Mouse (Mus musculus): ENCODE results near the gene Anapc13. TPM values are rescaled to one million over a fixed set of nuclear protein-coding genes. Genes with fewer than 3 reads are reported as not detected.
A peak's percentile ranks its signal among the peaks of the same experiment; 100 is the strongest.

The Anapc13 gene
- polyA plus RNA-seq, 2 experiments = 177 to 191 TPM

- H3K4me3 ChIP-seq (replicated peaks; ENCODE audit: low read length) = no peak overlapping the region
- no peaks in the 10 kb centered on the region for H3K36me3 ChIP-seq (ENCODE audit: control insufficient read depth, insufficient read depth, low read length)
- peak overlapping the region; percentile 99 for H3K27ac ChIP-seq (replicated peaks; ENCODE audit: low read depth, low read length)
- 5% methylated on average over 8 of the region's 8 CpGs for WGBS
- peaks cover 55% of the 10 kb centered on the region for H3K4me1 ChIP-seq (ENCODE audit: control insufficient read depth, insufficient read depth, low read length)
- H3K9ac ChIP-seq (ENCODE audit: low read depth, low read length, severe bottlenecking) = peak overlapping the region; percentile 25
- no peak for TF ChIP-seq POLR2A (IDR thresholded peaks at IDR 0.05; ENCODE audit: borderline replicate concordance, extremely low read depth, insufficient read depth, insufficient read length)
- no peaks in the 10 kb centered on the region for H3K27me3 ChIP-seq (ENCODE audit: control insufficient read depth, insufficient read depth, low read length)
- peak overlapping the region; percentile 55 for H3K4me2 ChIP-seq (replicated peaks; ENCODE audit: low read depth, low read length, severe bottlenecking)
- H3K9me3 ChIP-seq (ENCODE audit: control insufficient read depth, low read length) = no peaks in the 10 kb centered on the region
- DNase-seq (ENCODE audit: low spot score) (peak; percentile 76), ATAC-seq (ENCODE audit: low FRiP score, low read depth) (peak; percentile 35; the same call in 1 of the 2 replicates)
Observed at GRCm38 (mm10) chr9:102643071-102643485, 17.0 kb downstream of the Anapc13 start.

- Histone ChIP-seq H3K36me3 (ENCODE audit: control insufficient read depth, insufficient read depth, low read length) (no peaks in the 10 kb centered on the region), H3K4me1 (ENCODE audit: control insufficient read depth, insufficient read depth, low read length) (peaks cover 54% of the 10 kb centered on the region), H3K4me2 (replicated peaks; ENCODE audit: low read depth, low read length, severe bottlenecking) (peak overlapping the region; percentile 55), H3K4me3 (replicated peaks; ENCODE audit: low read length) (peak overlapping the region; percentile 9; the same call in 1 of the 2 replicates), H3K27me3 (ENCODE audit: control insufficient read depth, insufficient read depth, low read length) (no peaks in the 10 kb centered on the region), H3K9me3 (ENCODE audit: control insufficient read depth, low read length) (no peaks in the 10 kb centered on the region), H3K9ac (ENCODE audit: low read depth, low read length, severe bottlenecking) (peak overlapping the region; percentile 41; the same call in 1 of the 2 replicates), H3K27ac (replicated peaks; ENCODE audit: low read depth, low read length) (peak overlapping the region; percentile 99)
- TF ChIP-seq POLR2A (IDR thresholded peaks at IDR 0.05; ENCODE audit: borderline replicate concordance, extremely low read depth, insufficient read depth, insufficient read length) = no peak
- peak; percentile 91 for ATAC-seq (ENCODE audit: low FRiP score, low read depth)
- 0% methylated on average over 10 of the region's 10 CpGs for WGBS
- DNase-seq (ENCODE audit: low spot score) = peak; percentile 96
Observed at GRCm38 (mm10) chr9:102643486-102644101, 17.5 kb downstream of the Anapc13 start.

GRCm38 (mm10) chr9:102645119-102645695 is 19.1 kb downstream of the Anapc13 start:
- no peak overlapping the region for H3K4me2 ChIP-seq (replicated peaks; ENCODE audit: low read depth, low read length, severe bottlenecking)
- H3K9me3 ChIP-seq (ENCODE audit: control insufficient read depth, low read length) = no peaks in the 10 kb centered on the region
- H3K4me1 ChIP-seq (ENCODE audit: control insufficient read depth, insufficient read depth, low read length) = peaks cover 55% of the 10 kb centered on the region
- H3K27ac ChIP-seq (replicated peaks; ENCODE audit: low read depth, low read length) = peak overlapping the region; percentile 99
- H3K9ac ChIP-seq (ENCODE audit: low read depth, low read length, severe bottlenecking) = no peak overlapping the region
- no peaks in the 10 kb centered on the region for H3K36me3 ChIP-seq (ENCODE audit: control insufficient read depth, insufficient read depth, low read length)
- 9% methylated on average over 3 of the region's 3 CpGs for WGBS
- H3K27me3 ChIP-seq (ENCODE audit: control insufficient read depth, insufficient read depth, low read length) = no peaks in the 10 kb centered on the region
- no peak overlapping the region for H3K4me3 ChIP-seq (replicated peaks; ENCODE audit: low read length)
- TF ChIP-seq POLR2A (IDR thresholded peaks at IDR 0.05; ENCODE audit: borderline replicate concordance, extremely low read depth, insufficient read depth, insufficient read length) = no peak
- DNase-seq (ENCODE audit: low spot score) = peak; percentile 55
- no peak for ATAC-seq (ENCODE audit: low FRiP score, low read depth)

GRCm38 (mm10) chr9:102647010-102647409 is 20.9 kb downstream of the Anapc13 start:
- ATAC-seq (ENCODE audit: low FRiP score, low read depth) (no peak), DNase-seq (ENCODE audit: low spot score) (no peak)
- peaks cover 62% of the 10 kb centered on the region for H3K4me1 ChIP-seq (ENCODE audit: control insufficient read depth, insufficient read depth, low read length)
- no peak overlapping the region for H3K4me3 ChIP-seq (replicated peaks; ENCODE audit: low read length)
- no peak overlapping the region for H3K4me2 ChIP-seq (replicated peaks; ENCODE audit: low read depth, low read length, severe bottlenecking)
- no peaks in the 10 kb centered on the region for H3K27me3 ChIP-seq (ENCODE audit: control insufficient read depth, insufficient read depth, low read length)
- TF ChIP-seq POLR2A (IDR thresholded peaks at IDR 0.05; ENCODE audit: borderline replicate concordance, extremely low read depth, insufficient read depth, insufficient read length) = no peak
- H3K9me3 ChIP-seq (ENCODE audit: control insufficient read depth, low read length) = no peaks in the 10 kb centered on the region
- H3K36me3 ChIP-seq (ENCODE audit: control insufficient read depth, insufficient read depth, low read length) = no peaks in the 10 kb centered on the region
- no peak overlapping the region for H3K9ac ChIP-seq (ENCODE audit: low read depth, low read length, severe bottlenecking)
- no peak overlapping the region for H3K27ac ChIP-seq (replicated peaks; ENCODE audit: low read depth, low read length)
- WGBS = 77% methylated on average over 6 of the region's 6 CpGs

GRCm38 (mm10) chr9:102649917-102650527 is 23.9 kb downstream of the Anapc13 start:
- H3K27me3 ChIP-seq (ENCODE audit: control insufficient read depth, insufficient read depth, low read length) = no peaks in the 10 kb centered on the region
- H3K4me3 ChIP-seq (replicated peaks; ENCODE audit: low read length) = no peak overlapping the region
- peaks cover 42% of the 10 kb centered on the region for H3K4me1 ChIP-seq (ENCODE audit: control insufficient read depth, insufficient read depth, low read length)
- H3K36me3 ChIP-seq (ENCODE audit: control insufficient read depth, insufficient read depth, low read length) = no peaks in the 10 kb centered on the region
- DNase-seq (ENCODE audit: low spot score) (peak; percentile 90), ATAC-seq (ENCODE audit: low FRiP score, low read depth) (peak; percentile 60)
- H3K4me2 ChIP-seq (replicated peaks; ENCODE audit: low read depth, low read length, severe bottlenecking) = no peak overlapping the region
- no peak for TF ChIP-seq POLR2A (IDR thresholded peaks at IDR 0.05; ENCODE audit: borderline replicate concordance, extremely low read depth, insufficient read depth, insufficient read length)
- peak overlapping the region; percentile 30 for H3K27ac ChIP-seq (replicated peaks; ENCODE audit: low read depth, low read length)
- no peaks in the 10 kb centered on the region for H3K9me3 ChIP-seq (ENCODE audit: control insufficient read depth, low read length)
- WGBS = 29% methylated on average over 17 of the region's 17 CpGs
- no peak overlapping the region for H3K9ac ChIP-seq (ENCODE audit: low read depth, low read length, severe bottlenecking)

All from limb, embryonic 14.5 days (tissue).